Mouse (Mus musculus) hindbrain, embryonic 10.5 days (tissue): ENCODE data around the gene Lins1. TPM values are rescaled to one million over a fixed set of nuclear protein-coding genes. Genes with fewer than 3 reads are reported as not detected.

ENCODE experiments used
- DNase-seq: peaks from one replicate; pipeline ENCODE4 v3.0.0-alpha.2; 2017; ENCODE audit warnings: low spot score
- H3K27ac ChIP-seq: fragments of 300-500 bp; sonication (generic); 2 replicates; pipeline ENCODE4 v1.5.1; 2016; ENCODE audit warnings: mild to moderate bottlenecking, moderate library complexity
- H3K27me3 ChIP-seq: fragments of 300-500 bp; sonication (generic); 2 replicates; pipeline ENCODE4 v1.6.1; 2016; ENCODE audit warnings: mild to moderate bottlenecking; ENCODE audit not compliant: poor library complexity, insufficient read depth, severe bottlenecking
- H3K36me3 ChIP-seq: fragments of 300-500 bp; sonication (generic); 2 replicates; pipeline ENCODE4 v1.6.1; 2016; ENCODE audit warnings: mild to moderate bottlenecking, moderate library complexity
- H3K4me1 ChIP-seq: fragments of 300-500 bp; sonication (generic); replicated peaks from 2 replicates; pipeline ENCODE4 v1.6.1; 2016; ENCODE audit warnings: mild to moderate bottlenecking
- H3K4me3 ChIP-seq: fragments of 300-500 bp; sonication (generic); 2 replicates; pipeline ENCODE4 v1.5.1; 2016; ENCODE audit warnings: mild to moderate bottlenecking, moderate library complexity
- H3K9me3 ChIP-seq: fragments of 300-500 bp; sonication (generic); 2 replicates; pipeline ENCODE4 v1.6.1; 2016; ENCODE audit warnings: mild to moderate bottlenecking, moderate library complexity
- WGBS: fragments of 180-500 bp; shearing (Covaris S2); methylation state at CpG from one replicate; pipeline ENCODE4 v1.1.7; 2016; 5-methylcytosine and 5-hydroxymethylcytosine counted together
- polyA plus RNA-seq: library from polyadenylated mRNA; unstranded; fragments of >200 nt; fragmentation: Nextera tagmentation; extraction: Ambion mirVana; gene quantifications from 2 replicates; pipeline ENCODE4 v1.2.1, GENCODE M21; 2016

The Lins1 gene
- polyA plus RNA-seq, 1 experiment from 2014 or later, result 23.7 TPM

GRCm38 (mm10) chr7:66734993-66735392 is 45.3 kb downstream of the Lins1 start:
- 92% methylated on average over 6 of the region's 6 CpGs for WGBS
- Histone ChIP-seq H3K4me1 (no peaks in the 10 kb centered on the region), H3K36me3 (no peaks in the 10 kb centered on the region), H3K27ac (no peak overlapping the region), H3K9me3 (no peaks in the 10 kb centered on the region), H3K27me3 (no peaks in the 10 kb centered on the region), H3K4me3 (no peak overlapping the region)
- no peak for DNase-seq

- WGBS, result 91% methylated on average over 4 of the region's 4 CpGs
- H3K27me3 ChIP-seq, result no peaks in the 10 kb centered on the region
- H3K9me3 ChIP-seq, result no peaks in the 10 kb centered on the region
- 0 out of 2 replicates have a peak, but pooled peaks cover 3% of the 10 kb centered on the region for H3K4me1 ChIP-seq
- no peak overlapping the region for H3K27ac ChIP-seq
- DNase-seq, result no peak
- H3K36me3 ChIP-seq, result no peaks in the 10 kb centered on the region
- no peak overlapping the region for H3K4me3 ChIP-seq
Measured at GRCm38 (mm10) chr7:66737418-66737817, 47.7 kb downstream of the Lins1 start.

- Histone ChIP-seq H3K27ac (no peak overlapping the region), H3K27me3 (no peaks in the 10 kb centered on the region), H3K4me3 (no peak overlapping the region), H3K36me3 (no peaks in the 10 kb centered on the region), H3K9me3 (no peaks in the 10 kb centered on the region), H3K4me1 (0 out of 2 replicates have a peak, but pooled peaks cover 3% of the 10 kb centered on the region)
- no peak for DNase-seq
- WGBS, result 86% methylated on average over 5 of the region's 5 CpGs
Measured at GRCm38 (mm10) chr7:66741008-66741407, 51.3 kb downstream of the Lins1 start.

GRCm38 (mm10) chr7:66741412-66741811 is 51.7 kb downstream of the Lins1 start:
- no peaks in the 10 kb centered on the region for H3K36me3 ChIP-seq
- no peaks in the 10 kb centered on the region for H3K27me3 ChIP-seq
- 60% methylated on average over 8 of the region's 8 CpGs for WGBS
- no peak overlapping the region for H3K27ac ChIP-seq
- H3K9me3 ChIP-seq, result no peaks in the 10 kb centered on the region
- H3K4me1 ChIP-seq, result 0 out of 2 replicates have a peak, but pooled peaks cover 3% of the 10 kb centered on the region
- H3K4me3 ChIP-seq, result no peak overlapping the region
- no peak for DNase-seq

GRCm38 (mm10) chr7:66743377-66743781 is 53.7 kb downstream of the Lins1 start, which contains the start of gene Cers3:
Cers3 (plus strand) TSS chr7:66743504.
- DNase-seq, result no peak
- no peaks in the 10 kb centered on the region for H3K36me3 ChIP-seq
- H3K27ac ChIP-seq, result no peak within 1 kb of the TSS
- 75% methylated on average over 9 of the region's 9 CpGs for WGBS
- no peak within 1 kb of the TSS for H3K4me3 ChIP-seq
- no peaks in the 10 kb centered on the region for H3K9me3 ChIP-seq
- H3K27me3 ChIP-seq, result no peaks in the 10 kb centered on the region
- 0 out of 2 replicates have a peak, but pooled peaks cover 3% of the 10 kb centered on the region for H3K4me1 ChIP-seq

GRCm38 (mm10) chr7:66746972-66747371 is 57.3 kb downstream of the Lins1 start:
- H3K4me1 ChIP-seq, result no peaks in the 10 kb centered on the region
- H3K27ac ChIP-seq, result no peak overlapping the region
- H3K4me3 ChIP-seq, result no peak overlapping the region
- no peaks in the 10 kb centered on the region for H3K9me3 ChIP-seq
- H3K36me3 ChIP-seq, result no peaks in the 10 kb centered on the region
- no peak for DNase-seq
- 86% methylated on average over 7 of the region's 7 CpGs for WGBS
- H3K27me3 ChIP-seq, result no peaks in the 10 kb centered on the region

- H3K36me3 ChIP-seq, result no peaks in the 10 kb centered on the region
- H3K4me3 ChIP-seq, result no peak overlapping the region
- 86% methylated on average over 1 of the region's 1 CpGs for WGBS
- H3K9me3 ChIP-seq, result no peaks in the 10 kb centered on the region
- no peak for DNase-seq
- no peak overlapping the region for H3K27ac ChIP-seq
- H3K4me1 ChIP-seq, result no peaks in the 10 kb centered on the region
- H3K27me3 ChIP-seq, result no peaks in the 10 kb centered on the region
Measured at GRCm38 (mm10) chr7:66749998-66750397, 60.3 kb downstream of the Lins1 start.

GRCm38 (mm10) chr7:66753816-66754215 is 64.1 kb downstream of the Lins1 start:
- Histone ChIP-seq H3K4me3 (no peak overlapping the region), H3K27me3 (no peaks in the 10 kb centered on the region), H3K4me1 (no peaks in the 10 kb centered on the region), H3K9me3 (no peaks in the 10 kb centered on the region), H3K36me3 (no peaks in the 10 kb centered on the region), H3K27ac (no peak overlapping the region)
- WGBS, result 88% methylated on average over 8 of the region's 8 CpGs
- DNase-seq, result no peak

- Histone ChIP-seq H3K27me3 (no peaks in the 10 kb centered on the region), H3K4me1 (no peaks in the 10 kb centered on the region), H3K27ac (no peak overlapping the region), H3K4me3 (no peak overlapping the region), H3K9me3 (no peaks in the 10 kb centered on the region), H3K36me3 (no peaks in the 10 kb centered on the region)
- no peak for DNase-seq
- 87% methylated on average over 7 of the region's 7 CpGs for WGBS
Measured at GRCm38 (mm10) chr7:66755611-66756010, 65.9 kb downstream of the Lins1 start.

Other genes starting within 250 kb of the Lins1 start
- gene Asb7, start 293 bp upstream of the Lins1 start, polyA plus RNA-seq, result 15.7 and 17.1 TPM in 2 replicates
- 0.84 and 0.98 TPM in 2 replicates for gene Cers3, start 53.6 kb downstream of the Lins1 start, polyA plus RNA-seq
- 1.8 and 2.0 TPM in 2 replicates for gene Adamts17, start 149.8 kb downstream of the Lins1 start, polyA plus RNA-seq